Mouse (Mus musculus): Measurements from ENCODE around the gene Zfp933.

- no peak for TF ChIP-seq CTCF (IDR thresholded peaks at IDR 0.05; ENCODE audit: control insufficient read depth, insufficient read depth, low read length)
- no peak for TF ChIP-seq POLR2A (IDR thresholded peaks at IDR 0.05; ENCODE audit: borderline replicate concordance, control insufficient read depth, low read depth, low read length)
These were observed 17.9 kb upstream of the Zfp933 start for GRCm38 (mm10) chr4:147866056-147866455.

All from bone marrow, adult 2 months (tissue).